Mouse (Mus musculus) neural tube, embryonic 14.5 days (tissue): ENCODE results near the gene A730049H05Rik. TPM values are rescaled to one million over a fixed set of nuclear protein-coding genes. Genes with fewer than 3 reads are reported as not detected.
A peak's percentile ranks its signal among the peaks of the same experiment; 100 is the strongest.

ENCODE experiments used
- ATAC-seq: fragments of 200-750 bp; cut with Nextera tagmentation; 2 replicates; pipeline ENCODE4 v1.8.0; 2017; ENCODE audit warnings: low read depth, mild to moderate bottlenecking, moderate TSS enrichment, moderate library complexity
- H3K27ac ChIP-seq: fragments of 300-500 bp; sonication (generic); 2 replicates; pipeline ENCODE4 v1.5.1; 2014; ENCODE audit warnings: low read depth, mild to moderate bottlenecking, control low read depth, low read length, moderate library complexity, mixed read lengths
- H3K27me3 ChIP-seq: fragments of 300-500 bp; sonication (generic); 2 replicates; pipeline ENCODE4 v1.6.1; 2014; ENCODE audit warnings: low read length; ENCODE audit not compliant: control insufficient read depth, insufficient read depth
- H3K36me3 ChIP-seq: fragments of 300-500 bp; sonication (generic); 2 replicates; pipeline ENCODE4 v1.6.1; 2014; ENCODE audit warnings: low read length, mixed read lengths; ENCODE audit not compliant: control insufficient read depth, insufficient read depth
- H3K4me1 ChIP-seq: fragments of 300-500 bp; sonication (generic); 2 replicates; pipeline ENCODE4 v1.6.1; 2014; ENCODE audit warnings: low read length; ENCODE audit not compliant: control insufficient read depth, insufficient read depth
- H3K4me2 ChIP-seq: fragments of 300-500 bp; sonication (generic); 2 replicates; pipeline ENCODE4 v1.6.1; 2014; ENCODE audit warnings: mild to moderate bottlenecking, low read depth, low read length, control low read depth
- H3K4me3 ChIP-seq: fragments of 300-500 bp; sonication (generic); 2 replicates; pipeline ENCODE4 v1.5.1; 2014; ENCODE audit warnings: low read depth, low read length, control low read depth, mixed read lengths
- H3K9ac ChIP-seq: fragments of 300-500 bp; sonication (generic); replicated peaks from 2 replicates; pipeline ENCODE4 v1.6.1; 2014; ENCODE audit warnings: low read depth, mild to moderate bottlenecking, control low read depth, low read length, mixed read lengths
- H3K9me3 ChIP-seq: fragments of 300-500 bp; sonication (generic); 2 replicates; pipeline ENCODE4 v1.6.1; 2016; ENCODE audit warnings: low read length; ENCODE audit not compliant: control insufficient read depth
- WGBS: fragments of 180-500 bp; shearing (Covaris S2); extraction: QIAGEN DNeasy Blood & Tissue Kit; methylation state at CpG from one replicate; pipeline ENCODE4 v1.1.7; 2014; 5-methylcytosine and 5-hydroxymethylcytosine counted together
- polyA plus RNA-seq: library from polyadenylated mRNA; unstranded; fragments of >200 nt; fragmentation: Nextera tagmentation; extraction: Ambion mirVana; gene quantifications from 2 replicates; pipeline ENCODE4 v1.2.1, GENCODE M21; 2014

The A730049H05Rik gene
- polyA plus RNA-seq, 1 experiment from 2014 or later, result 0.76 TPM

GRCm38 (mm10) chr6:92846614-92847013 is 30.3 kb downstream of the A730049H05Rik start:
- 54% methylated on average over 4 of the region's 4 CpGs for WGBS

GRCm38 (mm10) chr6:92849208-92849607 is 32.9 kb downstream of the A730049H05Rik start:
- no peaks in the 10 kb centered on the region for H3K4me1 ChIP-seq
- no peak overlapping the region for H3K4me3 ChIP-seq
- H3K27me3 ChIP-seq, result no peaks in the 10 kb centered on the region
- 94% methylated on average over 9 of the region's 9 CpGs for WGBS
- H3K4me2 ChIP-seq, result no peak overlapping the region
- H3K9ac ChIP-seq, result no peak overlapping the region
- no peaks in the 10 kb centered on the region for H3K9me3 ChIP-seq
- no peak for ATAC-seq
- no peak overlapping the region for H3K27ac ChIP-seq
- H3K36me3 ChIP-seq, result no peaks in the 10 kb centered on the region

More at GRCm38 (mm10) chr6:92846614-92847013, 30.3 kb downstream of the A730049H05Rik start:
- Histone ChIP-seq H3K9ac (no peak overlapping the region), H3K9me3 (no peaks in the 10 kb centered on the region), H3K4me3 (no peak overlapping the region), H3K27me3 (no peaks in the 10 kb centered on the region), H3K27ac (no peak overlapping the region), H3K36me3 (no peaks in the 10 kb centered on the region), H3K4me1 (no peaks in the 10 kb centered on the region), H3K4me2 (no peak overlapping the region)
- no peak for ATAC-seq

GRCm38 (mm10) chr6:92850250-92850649 is 34.0 kb downstream of the A730049H05Rik start:
- 19% methylated on average over 5 of the region's 5 CpGs for WGBS
- Histone ChIP-seq H3K4me2 (no peak overlapping the region), H3K27me3 (no peaks in the 10 kb centered on the region), H3K4me1 (no peaks in the 10 kb centered on the region), H3K27ac (no peak overlapping the region), H3K36me3 (no peaks in the 10 kb centered on the region), H3K4me3 (no peak overlapping the region), H3K9me3 (no peaks in the 10 kb centered on the region), H3K9ac (no peak overlapping the region)
- ATAC-seq, result peak; percentile 46

GRCm38 (mm10) chr6:92854873-92855272 is 38.6 kb downstream of the A730049H05Rik start:
- no peaks in the 10 kb centered on the region for H3K9me3 ChIP-seq
- H3K9ac ChIP-seq, result no peak overlapping the region
- H3K4me2 ChIP-seq, result no peak overlapping the region
- ATAC-seq, result no peak
- no peaks in the 10 kb centered on the region for H3K36me3 ChIP-seq
- H3K4me1 ChIP-seq, result no peaks in the 10 kb centered on the region
- H3K27me3 ChIP-seq, result no peaks in the 10 kb centered on the region
- H3K27ac ChIP-seq, result no peak overlapping the region
- H3K4me3 ChIP-seq, result no peak overlapping the region
- WGBS, result 92% methylated on average over 4 of the region's 4 CpGs

- 94% methylated on average over 13 of the region's 13 CpGs for WGBS
- no peak overlapping the region for H3K27ac ChIP-seq
These were observed 41.5 kb downstream of the A730049H05Rik start for GRCm38 (mm10) chr6:92857761-92858160.

GRCm38 (mm10) chr6:92858721-92859510 is 42.6 kb downstream of the A730049H05Rik start:
- Histone ChIP-seq H3K4me3 (no peak overlapping the region), H3K4me2 (no peak overlapping the region), H3K36me3 (no peaks in the 10 kb centered on the region), H3K9me3 (no peaks in the 10 kb centered on the region), H3K9ac (no peak overlapping the region), H3K27me3 (no peaks in the 10 kb centered on the region), H3K4me1 (no peaks in the 10 kb centered on the region), H3K27ac (no peak overlapping the region)
- no peak for ATAC-seq
- 90% methylated on average over 12 of the region's 12 CpGs for WGBS

More at GRCm38 (mm10) chr6:92857761-92858160, 41.5 kb downstream of the A730049H05Rik start:
- Histone ChIP-seq H3K4me1 (no peaks in the 10 kb centered on the region), H3K36me3 (no peaks in the 10 kb centered on the region), H3K4me3 (no peak overlapping the region), H3K9ac (no peak overlapping the region), H3K27me3 (no peaks in the 10 kb centered on the region), H3K9me3 (no peaks in the 10 kb centered on the region), H3K4me2 (no peak overlapping the region)
- no peak for ATAC-seq

GRCm38 (mm10) chr6:92860285-92860912 is 44.1 kb downstream of the A730049H05Rik start:
- H3K4me3 ChIP-seq, result no peak overlapping the region
- no peaks in the 10 kb centered on the region for H3K36me3 ChIP-seq
- H3K27ac ChIP-seq, result no peak overlapping the region
- 80% methylated on average over 5 of the region's 5 CpGs for WGBS
- H3K4me1 ChIP-seq, result no peaks in the 10 kb centered on the region
- H3K27me3 ChIP-seq, result no peaks in the 10 kb centered on the region
- H3K9ac ChIP-seq, result no peak overlapping the region
- ATAC-seq, result no peak
- H3K9me3 ChIP-seq, result no peaks in the 10 kb centered on the region
- H3K4me2 ChIP-seq, result no peak overlapping the region

GRCm38 (mm10) chr6:92862599-92862998 is 46.3 kb downstream of the A730049H05Rik start:
- 78% methylated on average over 9 of the region's 9 CpGs for WGBS
- H3K27ac ChIP-seq, result no peak overlapping the region

GRCm38 (mm10) chr6:92869089-92869581 is 52.9 kb downstream of the A730049H05Rik start, which contains the start of gene Gm15737:
Gene Gm15737, plus strand, starts transcription at chr6:92869357.
- Histone ChIP-seq H3K4me3 (no peak within 1 kb of the TSS), H3K9me3 (no peaks in the 10 kb centered on the region), H3K27me3 (no peaks in the 10 kb centered on the region), H3K36me3 (no peaks in the 10 kb centered on the region), H3K4me2 (no peak within 1 kb of the TSS), H3K9ac (no peak within 1 kb of the TSS), H3K4me1 (no peaks in the 10 kb centered on the region), H3K27ac (no peak within 1 kb of the TSS)
- no peak for ATAC-seq
- WGBS, result 57% methylated on average over 4 of the region's 4 CpGs

More at GRCm38 (mm10) chr6:92862599-92862998, 46.3 kb downstream of the A730049H05Rik start:
- ATAC-seq, result no peak
- Histone ChIP-seq H3K9ac (no peak overlapping the region), H3K4me1 (no peaks in the 10 kb centered on the region), H3K4me3 (no peak overlapping the region), H3K4me2 (no peak overlapping the region), H3K36me3 (no peaks in the 10 kb centered on the region), H3K9me3 (no peaks in the 10 kb centered on the region), H3K27me3 (no peaks in the 10 kb centered on the region)
